Mouse (Mus musculus) lung, embryonic 16.5 days (tissue): ENCODE measurements at regions not wholly inside any gene's neighbourhood (a gene's known extent, or its start where the extent isn't known, plus 50 kb on each side); places are given as distances from the start of the nearest gene placed in this dataset.
A peak's percentile ranks its signal among the peaks of the same experiment; 100 is the strongest.

Source experiments
- ATAC-seq: fragments of 200-750 bp; cut with Nextera tagmentation; 2 replicates; pipeline ENCODE4 v1.8.0; 2017; ENCODE audit warnings: low read depth, mild to moderate bottlenecking, moderate library complexity
- H3K27ac ChIP-seq: fragments of 300-500 bp; sonication (generic); 2 replicates; pipeline ENCODE4 v1.5.1; 2014; ENCODE audit warnings: mild to moderate bottlenecking, control low read depth, low read length
- H3K27me3 ChIP-seq: fragments of 300-500 bp; sonication (generic); 2 replicates; pipeline ENCODE4 v1.6.1; 2014; ENCODE audit warnings: low read depth, low read length, mixed read lengths; ENCODE audit not compliant: control insufficient read depth, insufficient read depth
- H3K36me3 ChIP-seq: fragments of 300-500 bp; sonication (generic); 2 replicates; pipeline ENCODE4 v1.6.1; 2014; ENCODE audit warnings: low read length; ENCODE audit not compliant: control insufficient read depth, insufficient read depth
- H3K4me1 ChIP-seq: fragments of 300-500 bp; sonication (generic); replicated peaks from 2 replicates; pipeline ENCODE4 v1.6.1; 2014; ENCODE audit warnings: low read length, mixed read lengths; ENCODE audit not compliant: control insufficient read depth, insufficient read depth
- H3K4me2 ChIP-seq: fragments of 300-500 bp; sonication (generic); 2 replicates; pipeline ENCODE4 v1.6.1; 2014; ENCODE audit warnings: low read depth, low read length, control low read depth
- H3K4me3 ChIP-seq: fragments of 300-500 bp; sonication (generic); 2 replicates; pipeline ENCODE4 v1.5.1; 2014; ENCODE audit warnings: mild to moderate bottlenecking, low read length, control low read depth
- H3K9ac ChIP-seq: fragments of 300-500 bp; sonication (generic); 2 replicates; pipeline ENCODE4 v1.6.1; 2014; ENCODE audit warnings: low read length, control low read depth
- H3K9me3 ChIP-seq: fragments of 300-500 bp; sonication (generic); 2 replicates; pipeline ENCODE4 v1.6.1; 2016; ENCODE audit warnings: low read length; ENCODE audit not compliant: control insufficient read depth
- WGBS: fragments of 180-500 bp; shearing (Covaris S2); extraction: QIAGEN DNeasy Blood & Tissue Kit; methylation state at CpG from one replicate; pipeline ENCODE4 v1.1.7; 2014; 5-methylcytosine and 5-hydroxymethylcytosine counted together

DNA sequence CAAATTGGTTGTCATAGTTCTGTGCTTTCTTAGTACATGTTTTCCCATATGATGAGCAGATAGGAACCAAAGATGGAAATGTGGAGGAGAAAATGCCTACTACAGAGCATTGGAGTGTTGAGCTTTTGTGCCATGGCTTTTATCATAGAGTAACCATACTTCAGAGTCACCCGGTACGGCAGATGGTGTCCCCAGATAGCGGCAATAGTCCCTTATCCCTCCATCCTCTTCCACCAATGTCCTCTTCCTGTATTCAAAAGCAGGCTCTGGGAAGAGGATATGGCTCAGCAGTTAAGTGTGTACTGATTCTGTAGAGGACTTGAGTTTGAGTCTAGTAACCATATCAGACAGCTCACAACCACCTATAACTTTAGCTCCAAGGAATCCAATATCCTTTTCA is 106.3 kb downstream of the 1190002N15Rik start:
- WGBS, result 88% methylated on average over 3 of the region's 3 CpGs
- no peak overlapping the region for H3K27ac ChIP-seq
- ATAC-seq, result no peak
- no peaks in the 10 kb centered on the region for H3K27me3 ChIP-seq
- no peak overlapping the region for H3K9ac ChIP-seq
- H3K4me2 ChIP-seq, result no peak overlapping the region
- H3K9me3 ChIP-seq, result no peaks in the 10 kb centered on the region
- no peaks in the 10 kb centered on the region for H3K36me3 ChIP-seq
- no peaks in the 10 kb centered on the region for H3K4me1 ChIP-seq
- H3K4me3 ChIP-seq, result no peak overlapping the region

- Histone ChIP-seq H3K36me3 (no peaks in the 10 kb centered on the region), H3K4me3 (no peak overlapping the region), H3K9me3 (no peaks in the 10 kb centered on the region), H3K27ac (no peak overlapping the region), H3K4me2 (no peak overlapping the region), H3K9ac (no peak overlapping the region), H3K4me1 (no peaks in the 10 kb centered on the region), H3K27me3 (no peaks in the 10 kb centered on the region)
- no peak for ATAC-seq
- WGBS, result 80% methylated on average over 6 of the region's 6 CpGs
These were observed 106.9 kb downstream of the 1190002N15Rik start for GRCm38 (mm10) chr9:94430996-94431395.

GRCm38 (mm10) chr9:94426740-94427139 is 111.1 kb downstream of the 1190002N15Rik start:
- Histone ChIP-seq H3K4me2 (no peak overlapping the region), H3K9me3 (no peaks in the 10 kb centered on the region), H3K4me3 (no peak overlapping the region), H3K4me1 (no peaks in the 10 kb centered on the region), H3K9ac (no peak overlapping the region), H3K27ac (no peak overlapping the region), H3K27me3 (no peaks in the 10 kb centered on the region), H3K36me3 (no peaks in the 10 kb centered on the region)
- 88% methylated on average over 5 of the region's 5 CpGs for WGBS
- no peak for ATAC-seq

DNA sequence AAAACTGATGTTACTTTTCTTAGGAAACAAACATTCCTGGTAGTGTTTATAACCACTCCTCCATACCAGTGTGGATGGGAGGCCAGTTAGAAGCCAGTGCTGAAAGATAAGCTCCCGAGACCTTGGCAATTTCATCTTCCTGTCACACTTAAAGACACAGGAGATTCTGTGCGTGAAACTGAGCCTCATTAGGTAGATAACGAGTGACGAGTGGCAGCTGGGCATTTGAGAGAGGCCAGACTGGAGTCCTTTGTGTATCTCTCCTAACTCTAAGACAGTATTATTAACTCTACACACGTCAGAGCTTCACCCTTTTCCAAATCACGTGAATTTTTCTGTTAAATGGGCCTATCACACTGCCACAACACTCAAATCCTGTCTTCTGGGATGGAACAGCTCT is 112.1 kb downstream of the 1190002N15Rik start:
- Histone ChIP-seq H3K36me3 (no peaks in the 10 kb centered on the region), H3K9me3 (no peaks in the 10 kb centered on the region), H3K4me2 (no peak overlapping the region), H3K9ac (no peak overlapping the region), H3K27ac (no peak overlapping the region), H3K4me1 (no peaks in the 10 kb centered on the region), H3K27me3 (no peaks in the 10 kb centered on the region), H3K4me3 (no peak overlapping the region)
- ATAC-seq, result no peak
- WGBS, result 25% methylated on average over 6 of the region's 6 CpGs

- Histone ChIP-seq H3K4me1 (no peaks in the 10 kb centered on the region), H3K9me3 (no peaks in the 10 kb centered on the region), H3K4me3 (no peak overlapping the region), H3K4me2 (no peak overlapping the region), H3K9ac (no peak overlapping the region), H3K27me3 (no peaks in the 10 kb centered on the region), H3K27ac (no peak overlapping the region), H3K36me3 (no peaks in the 10 kb centered on the region)
- WGBS, result 64% methylated on average over 5 of the region's 5 CpGs
- ATAC-seq, result no peak
These were observed 113.3 kb downstream of the 1190002N15Rik start for GRCm38 (mm10) chr9:94424438-94425135.

GRCm38 (mm10) chr9:94410546-94410945 is 127.3 kb downstream of the 1190002N15Rik start:
- Histone ChIP-seq H3K27me3 (no peaks in the 10 kb centered on the region), H3K27ac (no peak overlapping the region), H3K4me2 (no peak overlapping the region), H3K36me3 (no peaks in the 10 kb centered on the region), H3K9me3 (no peaks in the 10 kb centered on the region), H3K9ac (no peak overlapping the region), H3K4me3 (no peak overlapping the region), H3K4me1 (peaks cover 9% of the 10 kb centered on the region; the same call in 1 of the 2 replicates)
- no peak for ATAC-seq
- 35% methylated on average over 8 of the region's 8 CpGs for WGBS

DNA sequence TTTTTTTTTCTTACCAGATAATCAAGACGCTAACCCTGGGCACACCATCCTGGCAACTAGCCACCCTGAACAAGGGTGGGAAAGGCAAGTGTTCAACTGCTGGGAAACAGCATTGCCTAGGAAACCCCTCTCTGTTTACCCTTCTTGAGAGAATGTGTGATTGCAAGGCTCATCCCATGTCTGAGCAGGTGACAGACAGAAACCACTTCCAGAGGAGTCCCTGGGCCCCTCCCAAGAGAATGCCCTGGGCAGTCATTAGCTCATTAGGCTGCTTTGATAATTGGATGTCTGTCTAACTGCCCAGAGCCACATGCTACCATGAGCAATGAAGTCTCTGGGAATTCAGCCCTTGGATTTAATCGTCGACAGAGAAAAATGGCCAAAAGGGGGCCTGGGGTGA is 127.8 kb downstream of the 1190002N15Rik start:
- H3K4me2 ChIP-seq, result no peak overlapping the region
- WGBS, result 38% methylated on average over 3 of the region's 3 CpGs
- H3K27me3 ChIP-seq, result no peaks in the 10 kb centered on the region
- no peaks in the 10 kb centered on the region for H3K36me3 ChIP-seq
- no peak overlapping the region for H3K9ac ChIP-seq
- H3K4me3 ChIP-seq, result no peak overlapping the region
- no peaks in the 10 kb centered on the region for H3K9me3 ChIP-seq
- H3K4me1 ChIP-seq, result peaks cover 9% of the 10 kb centered on the region; the same call in 1 of the 2 replicates
- no peak overlapping the region for H3K27ac ChIP-seq
- no peak; the same call in 1 of the 2 replicates for ATAC-seq

- Histone ChIP-seq H3K27ac (no peak overlapping the region), H3K27me3 (no peaks in the 10 kb centered on the region), H3K36me3 (no peaks in the 10 kb centered on the region), H3K4me2 (no peak overlapping the region; the same call in 1 of the 2 replicates), H3K4me3 (no peak overlapping the region), H3K9me3 (no peaks in the 10 kb centered on the region), H3K4me1 (peaks cover 9% of the 10 kb centered on the region; the same call in 1 of the 2 replicates), H3K9ac (no peak overlapping the region)
- ATAC-seq, result peak; percentile 84
- WGBS, result 27% methylated on average over 7 of the region's 7 CpGs
These were observed 129.1 kb downstream of the 1190002N15Rik start for GRCm38 (mm10) chr9:94408635-94409323.

- Histone ChIP-seq H3K27ac (no peak overlapping the region), H3K36me3 (no peaks in the 10 kb centered on the region), H3K27me3 (no peaks in the 10 kb centered on the region), H3K9me3 (no peaks in the 10 kb centered on the region), H3K4me1 (peaks cover 9% of the 10 kb centered on the region; the same call in 1 of the 2 replicates), H3K4me2 (no peak overlapping the region), H3K9ac (no peak overlapping the region), H3K4me3 (no peak overlapping the region)
- ATAC-seq, result no peak
- WGBS, result 81% methylated on average over 10 of the region's 10 CpGs
These were observed 130.2 kb downstream of the 1190002N15Rik start for GRCm38 (mm10) chr9:94407671-94408070.
